Mouse (Mus musculus) layer of hippocampus, postnatal 14 days (tissue): ENCODE data around the gene Cuedc2. TPM values are rescaled to one million over a fixed set of nuclear protein-coding genes. Genes with fewer than 3 reads are reported as not detected.

Experiments used
- DNase-seq, 2 experiments: peaks; one replicate each; pipeline ENCODE4 v3.0.0; 2021 to 2022; ENCODE audit warnings: low spot score in 2 of 2, mixed read lengths in 1 of 2
- total RNA-seq, 2 experiments: library from RNA; stranded (reverse); gene quantifications; 2 replicates each; pipeline ENCODE4 v1.2.3; 2021

The Cuedc2 gene
- total RNA-seq, 2 experiments from 2014 or later: 156 to 162 TPM

DNA sequence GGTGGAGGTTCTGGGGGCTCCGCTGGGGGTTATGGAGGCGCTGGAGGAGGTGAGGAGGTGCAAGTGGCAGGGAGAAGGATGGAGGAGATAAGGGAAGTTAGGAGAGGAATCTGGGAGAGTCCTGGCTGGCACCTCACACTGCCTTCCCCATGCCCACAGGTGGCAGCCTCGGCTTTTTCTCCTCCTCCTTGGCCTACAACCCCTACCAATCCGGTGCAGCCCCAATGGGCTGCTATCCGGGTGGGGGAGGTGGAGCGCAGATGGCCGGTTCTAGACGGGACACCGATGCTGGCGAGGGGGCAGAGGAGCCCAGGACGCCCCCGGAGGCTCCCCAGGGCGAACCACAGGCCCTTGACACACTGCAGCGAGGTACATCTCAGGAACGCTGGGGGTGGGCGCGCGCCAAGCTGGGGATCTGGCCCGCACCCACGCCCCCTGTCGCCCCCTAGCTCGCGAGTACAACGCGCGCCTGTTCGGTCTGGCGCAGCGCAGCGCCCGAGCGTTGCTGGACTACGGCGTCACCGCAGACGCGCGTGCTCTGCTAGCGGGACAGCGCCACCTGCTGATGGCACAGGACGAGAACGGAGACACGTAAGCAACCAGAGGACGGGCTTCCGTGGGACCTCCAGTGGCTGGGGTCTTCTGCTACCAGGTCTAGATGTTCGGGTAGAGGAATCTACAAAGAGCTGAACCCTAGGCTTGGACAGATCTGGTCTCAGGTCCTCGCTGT is 29.6 kb downstream of the Cuedc2 start:
- peak; percentile 84 to 91 for DNase-seq

GRCm38 (mm10) chr19:46308303-46308702 is 30.2 kb downstream of the Cuedc2 start:
- no peak for DNase-seq

GRCm38 (mm10) chr19:46307781-46308180 is 30.7 kb downstream of the Cuedc2 start:
- DNase-seq: no peak

DNA sequence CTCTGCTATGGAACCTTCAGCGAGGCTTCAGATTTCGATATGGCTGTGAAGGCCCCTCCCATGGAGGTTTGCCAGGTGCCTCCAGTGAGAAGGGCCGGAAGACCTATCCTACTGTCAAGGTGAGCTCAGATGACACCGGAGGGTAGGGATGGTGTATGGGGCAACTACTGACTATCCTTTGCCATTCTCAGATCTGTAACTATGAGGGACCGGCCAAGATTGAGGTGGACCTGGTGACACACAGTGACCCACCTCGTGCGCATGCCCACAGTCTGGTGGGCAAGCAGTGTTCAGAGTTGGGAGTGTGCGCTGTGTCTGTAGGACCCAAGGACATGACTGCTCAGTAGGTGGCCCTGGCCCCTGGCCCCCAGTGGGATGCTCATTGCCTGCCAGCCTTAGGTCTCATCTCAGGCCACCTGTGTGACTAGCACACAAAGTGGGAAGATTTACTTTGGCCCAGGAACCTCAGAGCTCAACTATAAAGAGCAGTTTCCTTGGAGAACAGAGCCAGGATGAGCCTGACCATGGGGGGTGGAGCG is 31.7 kb downstream of the Cuedc2 start:
- DNase-seq: no peak

DNA sequence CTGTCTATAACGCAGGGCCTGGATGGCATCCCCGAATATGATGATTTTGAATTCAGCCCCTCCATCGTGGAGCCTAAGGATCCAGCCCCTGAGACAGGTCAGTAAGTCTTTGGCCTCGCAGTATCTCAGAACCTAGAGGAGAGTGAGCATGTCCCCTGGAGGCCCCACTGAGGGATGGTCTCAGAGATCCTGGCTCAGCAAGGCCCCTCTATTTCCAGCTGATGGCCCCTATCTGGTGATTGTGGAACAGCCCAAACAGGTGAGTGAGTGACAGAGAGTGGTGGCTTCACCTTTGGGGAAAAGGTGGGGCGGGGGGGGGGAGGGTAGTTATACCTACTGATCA is 32.3 kb downstream of the Cuedc2 start:
- no peak for DNase-seq

- DNase-seq: peak; percentile 54 to 72
These were observed 32.9 kb downstream of the Cuedc2 start for GRCm38 (mm10) chr19:46305432-46306267.

GRCm38 (mm10) chr19:46304908-46305333 is 33.6 kb downstream of the Cuedc2 start:
- DNase-seq: no peak

GRCm38 (mm10) chr19:46304216-46304841 is 34.2 kb downstream of the Cuedc2 start, which contains the start of gene Nfkb2:
Nfkb2 (plus strand) TSS chr19:46304320.
- DNase-seq: peak; percentile 83 to 86

- DNase-seq: no peak
These were observed 35.0 kb downstream of the Cuedc2 start for GRCm38 (mm10) chr19:46303251-46304215.

DNA sequence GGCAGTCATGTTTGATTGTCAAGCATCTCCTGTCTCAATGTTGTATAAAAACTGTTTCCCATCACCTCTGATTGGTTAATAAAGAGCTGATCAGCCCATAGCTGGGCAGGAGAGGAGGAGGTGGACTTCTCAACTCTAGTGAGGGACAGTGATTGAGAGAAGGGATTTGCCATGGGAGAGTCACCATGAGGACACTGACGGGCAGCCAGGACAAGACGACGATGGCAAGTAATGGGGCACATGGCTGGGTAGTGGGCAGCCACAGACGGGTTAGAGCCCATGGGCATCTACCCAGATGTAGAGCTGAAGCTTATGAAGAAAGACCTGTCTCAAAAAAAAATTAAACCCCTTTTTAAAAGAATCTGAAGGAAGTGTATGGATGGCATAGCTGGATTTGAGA is 36.0 kb downstream of the Cuedc2 start:
- no peak for DNase-seq

DNA sequence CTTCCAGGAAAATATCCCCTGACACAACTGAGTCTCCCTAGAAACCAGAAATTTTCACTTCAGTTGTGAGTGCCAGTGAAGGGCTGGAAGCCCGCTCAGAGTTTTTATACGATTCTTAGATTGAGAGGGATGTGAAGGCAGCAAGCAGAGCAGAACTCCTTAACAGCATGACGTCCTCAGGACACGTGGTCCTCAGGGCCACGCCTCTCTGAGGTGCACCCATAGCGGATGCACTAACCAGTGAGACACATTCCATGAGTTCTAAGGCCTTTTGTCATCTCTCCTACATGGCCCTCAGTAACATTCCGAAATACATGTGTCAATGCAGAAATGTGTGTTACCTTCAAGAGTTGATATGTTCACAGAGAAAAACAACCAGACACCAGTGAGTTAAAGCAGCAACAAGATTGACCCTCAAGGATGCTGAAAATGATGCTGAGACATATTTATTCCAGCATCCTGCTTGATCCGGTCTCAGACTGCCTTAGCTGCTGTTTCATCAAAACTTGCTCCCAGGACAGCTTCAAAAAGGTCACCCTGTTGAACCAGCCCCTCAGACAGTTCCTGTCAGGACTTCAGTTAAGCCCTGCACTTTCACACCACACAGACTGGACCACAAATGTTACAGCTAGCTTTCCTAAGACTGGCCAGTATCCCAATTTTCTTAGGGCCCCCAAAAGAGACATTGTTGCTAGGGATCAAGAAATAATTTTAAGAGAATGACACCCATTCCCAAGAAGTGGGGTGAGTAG is 38.0 kb downstream of the Cuedc2 start:
- no peak for DNase-seq

GRCm38 (mm10) chr19:46296938-46297337 is 41.6 kb downstream of the Cuedc2 start:
- no peak for DNase-seq

DNA sequence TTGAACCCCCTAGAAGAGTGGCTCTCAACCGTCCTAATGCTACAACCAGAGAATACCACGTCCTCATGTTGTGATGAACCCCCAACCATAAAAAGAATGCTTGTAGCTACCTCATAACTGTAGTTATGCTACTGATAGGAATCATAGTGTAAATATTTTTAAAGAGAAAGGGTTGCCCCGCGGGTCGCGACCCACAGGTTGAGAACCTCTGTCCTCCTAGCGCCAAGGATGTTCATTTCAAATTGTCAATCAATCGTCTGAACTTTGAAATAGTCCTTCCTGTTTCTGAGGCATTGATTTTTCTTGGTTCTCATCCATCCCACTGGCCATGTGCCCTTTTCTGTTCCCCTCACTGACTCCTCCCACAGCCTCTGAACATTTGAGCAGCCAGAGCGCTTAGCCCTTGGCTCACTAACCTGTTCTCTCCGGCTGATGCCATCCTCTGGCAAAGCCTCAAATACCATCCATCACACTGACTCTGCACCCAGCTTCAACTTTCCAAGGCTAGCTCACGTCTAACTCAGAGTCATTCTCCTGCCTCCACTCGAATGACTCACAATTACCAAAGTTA is 47.9 kb downstream of the Cuedc2 start:
- DNase-seq: no peak

DNA sequence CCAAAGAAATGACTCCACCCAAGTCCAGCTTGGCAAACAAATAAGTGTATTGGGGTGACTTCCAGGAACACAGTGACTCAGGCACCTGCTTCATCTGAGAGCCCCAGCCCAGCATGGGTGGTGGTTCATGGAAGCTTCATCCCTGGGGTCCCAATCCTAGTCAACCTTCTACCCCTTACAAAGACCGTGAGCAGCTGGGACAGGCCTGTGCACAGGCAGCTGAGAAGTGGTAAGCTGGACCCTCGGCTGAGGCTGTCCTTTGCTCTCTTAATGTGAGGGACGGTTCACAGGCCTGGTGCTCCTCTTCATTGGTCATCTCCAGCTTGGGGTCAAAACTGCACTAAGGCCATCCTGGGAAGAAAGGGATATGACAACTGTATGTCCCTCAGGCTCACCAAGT is 50.9 kb downstream of the Cuedc2 start:
- no peak for DNase-seq

DNA sequence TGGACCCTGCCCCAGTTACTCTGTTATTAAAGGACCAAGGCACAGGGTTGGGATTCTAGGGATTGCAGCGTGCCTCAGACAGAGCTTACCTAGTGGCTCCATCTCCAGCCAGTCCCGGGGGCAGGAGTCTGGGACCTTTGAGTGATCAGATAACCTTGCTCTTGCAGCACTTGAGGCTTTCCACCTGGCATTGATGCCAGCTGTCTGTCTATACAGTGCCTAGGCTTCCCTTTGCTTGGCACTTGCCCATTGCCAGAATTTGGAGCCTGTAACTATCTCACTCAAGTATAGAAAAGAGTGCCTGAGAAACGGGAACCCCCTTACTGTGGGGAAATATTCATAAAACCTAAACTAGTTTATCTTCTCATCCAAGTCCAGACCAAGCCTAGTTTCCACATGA is 51.6 kb downstream of the Cuedc2 start:
- no peak for DNase-seq

DNA sequence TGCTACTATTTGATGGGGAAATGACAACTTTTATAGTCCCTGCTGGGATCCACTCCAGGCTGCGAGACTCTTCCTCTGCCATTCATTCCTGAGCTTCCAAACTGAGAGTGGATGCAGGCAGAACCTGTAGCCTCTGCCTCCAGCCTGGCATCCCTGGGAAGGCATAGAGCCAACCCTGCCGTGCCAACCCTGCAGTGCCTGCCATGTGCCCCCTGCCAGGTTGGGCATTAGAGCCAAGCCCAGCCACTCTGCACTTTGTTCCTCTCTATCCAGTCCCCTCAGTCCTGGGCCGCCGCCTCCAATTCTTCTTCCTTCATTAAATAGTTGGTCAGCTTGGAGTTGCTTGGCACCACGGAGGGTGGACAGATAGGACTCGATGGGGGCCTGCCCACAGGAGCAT is 52.5 kb downstream of the Cuedc2 start:
- DNase-seq: no peak

GRCm38 (mm10) chr19:46285631-46286030 is 52.9 kb downstream of the Cuedc2 start:
- no peak for DNase-seq

DNA sequence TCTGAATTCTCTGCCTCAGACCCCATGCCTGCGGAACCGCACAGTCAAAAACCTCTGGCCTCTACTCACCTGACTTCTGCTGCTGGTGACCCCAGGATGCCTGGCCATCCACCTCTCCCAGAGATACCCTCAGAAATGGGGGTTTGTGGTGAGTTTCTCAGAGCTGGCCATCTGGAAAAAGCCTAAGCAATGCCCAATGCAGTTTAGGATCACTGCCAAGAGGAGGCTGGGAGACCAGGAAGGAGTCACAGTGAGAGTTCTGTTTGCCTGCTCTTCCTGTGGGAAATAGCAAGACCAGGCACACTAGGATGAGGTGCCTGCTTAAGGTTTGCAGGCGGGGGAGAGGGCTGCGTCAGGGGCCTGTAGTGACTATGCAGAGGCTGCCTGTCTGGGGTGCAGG is 53.8 kb downstream of the Cuedc2 start:
- DNase-seq: no peak

DNA sequence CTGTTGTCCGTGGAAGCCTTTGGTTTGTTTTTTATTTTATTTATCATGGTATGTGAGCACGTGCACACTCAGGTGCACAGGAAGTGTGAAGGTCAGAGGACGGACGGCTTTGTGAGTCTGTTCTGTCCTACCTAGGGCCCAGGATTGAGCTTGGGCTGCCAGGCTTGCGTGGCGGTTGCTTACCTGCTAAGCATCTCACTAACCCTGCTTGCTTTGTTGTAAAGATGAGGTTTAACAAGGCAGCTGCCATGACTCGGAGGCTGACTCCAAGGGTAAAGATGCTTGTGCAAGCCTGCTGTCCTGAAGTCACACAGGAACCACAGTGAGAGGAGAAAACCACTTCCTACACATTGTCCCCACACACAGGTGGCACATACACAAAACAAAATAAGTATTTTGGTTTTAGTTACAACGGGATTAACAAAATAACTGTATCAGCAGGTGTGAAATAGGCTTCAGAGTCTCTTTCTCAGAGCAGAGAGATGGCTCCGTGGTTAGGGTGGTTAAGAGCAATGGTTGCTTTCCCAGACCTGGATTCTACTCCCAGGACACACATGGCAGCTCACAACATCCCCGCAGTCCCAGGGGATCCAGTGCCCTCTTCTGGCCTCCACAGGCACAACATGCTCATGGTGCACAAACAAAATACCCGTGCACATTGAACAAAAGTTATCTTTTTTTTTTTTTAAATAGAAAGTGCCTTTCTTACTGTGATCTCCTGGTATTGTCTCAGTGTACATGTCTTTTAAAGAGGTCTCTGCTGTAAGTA is 56.2 kb downstream of the Cuedc2 start:
- DNase-seq: no peak
